Mouse (Mus musculus) liver, adult 2 months (tissue): ENCODE measurements around the gene Denr. TPM values are rescaled to one million over a fixed set of nuclear protein-coding genes. Genes with fewer than 3 reads are reported as not detected.

Source experiments
- DNase-seq: peaks from one replicate; pipeline ENCODE4 v3.0.0-alpha.2; 2011; ENCODE audit warnings: low read depth, low spot score; ENCODE audit errors: extremely low read depth
- H3K27ac ChIP-seq: fragments of 200-500 bp; replicated peaks from 2 replicates; pipeline ENCODE4 v1.5.1; 2012; ENCODE audit warnings: low read depth, mild to moderate bottlenecking, control low read depth, inconsistent platforms, low read length; ENCODE audit not compliant: insufficient read depth
- H3K27me3 ChIP-seq: fragments of 200-500 bp; 2 replicates; pipeline ENCODE4 v1.6.1; 2012; ENCODE audit warnings: mild to moderate bottlenecking, moderate library complexity, low read length, inconsistent platforms; ENCODE audit not compliant: control insufficient read depth, insufficient read depth
- H3K36me3 ChIP-seq: fragments of 200-500 bp; 2 replicates; pipeline ENCODE4 v1.6.1; 2012; ENCODE audit warnings: low read length, inconsistent platforms; ENCODE audit not compliant: control insufficient read depth, insufficient read depth
- H3K4me1 ChIP-seq: fragments of 200-500 bp; 2 replicates; pipeline ENCODE4 v1.6.1; 2011; ENCODE audit warnings: low read length; ENCODE audit not compliant: control insufficient read depth, insufficient read depth
- H3K4me3 ChIP-seq: fragments of 200-500 bp; 2 replicates; pipeline ENCODE4 v1.5.1; 2011; ENCODE audit warnings: low read depth, mild to moderate bottlenecking, control low read depth, low read length, moderate library complexity; ENCODE audit not compliant: insufficient read depth
- H3K79me2 ChIP-seq: fragments of 200-500 bp; 2 replicates; pipeline ENCODE4 v1.6.1; 2012; ENCODE audit warnings: inconsistent platforms, mild to moderate bottlenecking, low read length, moderate library complexity; ENCODE audit not compliant: control insufficient read depth, insufficient read depth
- H3K9ac ChIP-seq: fragments of 200-500 bp; 2 replicates; pipeline ENCODE4 v1.6.1; 2012; ENCODE audit warnings: low read depth, mild to moderate bottlenecking, control low read depth, inconsistent platforms, low read length
- CTCF ChIP-seq: fragments of 200-500 bp; IDR thresholded peaks from 2 replicates; pipeline ENCODE4 v1.5.1; 2011; ENCODE audit warnings: low read depth, low read length, control low read depth
- POLR2A ChIP-seq: fragments of 200-500 bp; IDR thresholded peaks from 2 replicates; pipeline ENCODE4 v1.6.1; 2011; ENCODE audit warnings: low read length, control low read depth; ENCODE audit not compliant: insufficient read depth; ENCODE audit errors: extremely low read depth
- WGBS: fragments of 180-500 bp; shearing (Covaris S2); methylation state at CpG from one replicate; pipeline ENCODE4 v1.1.7; 2018; 5-methylcytosine and 5-hydroxymethylcytosine counted together
- polyA plus RNA-seq: library from polyadenylated mRNA; depleted of rRNA; stranded (reverse); fragments of >200 nt; gene quantifications from 2 replicates; pipeline ENCODE4 v1.2.3, GENCODE M21; 2012
- total RNA-seq: library from RNA; depleted of rRNA; stranded (reverse); fragments of >200 nt; gene quantifications from 2 replicates; pipeline ENCODE4 v1.2.3, GENCODE M21; 2014

Denr gene
- total and polyA plus RNA-seq, 2 experiments, result 12.5 to 27.5 TPM

- no peaks in the 10 kb centered on the region for H3K79me2 ChIP-seq
- H3K9ac ChIP-seq, result no peak overlapping the region
- 88% methylated on average over 11 of the region's 11 CpGs for WGBS
- TF ChIP-seq POLR2A (no peak), CTCF (no peak)
- H3K36me3 ChIP-seq, result no peaks in the 10 kb centered on the region
- no peaks in the 10 kb centered on the region for H3K27me3 ChIP-seq
- H3K4me3 ChIP-seq, result no peak overlapping the region
- no peaks in the 10 kb centered on the region for H3K4me1 ChIP-seq
- DNase-seq, result no peak
- no peak overlapping the region for H3K27ac ChIP-seq
Observed at GRCm38 (mm10) chr5:123896395-123896794, 10.6 kb upstream of the Denr start.

- 73% methylated on average over 13 of the region's 13 CpGs for WGBS
- TF ChIP-seq POLR2A (no peak), CTCF (no peak)
- Histone ChIP-seq H3K36me3 (no peaks in the 10 kb centered on the region), H3K9ac (no peak overlapping the region), H3K27ac (no peak overlapping the region), H3K27me3 (no peaks in the 10 kb centered on the region), H3K4me3 (no peak overlapping the region), H3K79me2 (no peaks in the 10 kb centered on the region), H3K4me1 (no peaks in the 10 kb centered on the region)
- peak; percentile 22 for DNase-seq
Observed at GRCm38 (mm10) chr5:123897352-123897751, 9.6 kb upstream of the Denr start.

- Histone ChIP-seq H3K9ac (no peak overlapping the region), H3K4me1 (peaks cover 7% of the 10 kb centered on the region), H3K36me3 (no peaks in the 10 kb centered on the region), H3K27ac (no peak overlapping the region), H3K27me3 (no peaks in the 10 kb centered on the region), H3K4me3 (no peak overlapping the region), H3K79me2 (peaks cover 17% of the 10 kb centered on the region; the same call in 1 of the 2 replicates)
- no peak for TF ChIP-seq CTCF
- TF ChIP-seq POLR2A, result no peak
- 80% methylated on average over 11 of the region's 11 CpGs for WGBS
- no peak for DNase-seq
Observed at GRCm38 (mm10) chr5:123904059-123904672, 2.8 kb upstream of the Denr start.

GRCm38 (mm10) chr5:123906146-123906975, 614 bp upstream of the Denr start:
- no peak overlapping the region for H3K9ac ChIP-seq
- H3K27me3 ChIP-seq, result no peaks in the 10 kb centered on the region
- peaks cover 22% of the 10 kb centered on the region; the same call in 1 of the 2 replicates for H3K79me2 ChIP-seq
- H3K4me3 ChIP-seq, result no peak overlapping the region
- H3K27ac ChIP-seq, result no peak overlapping the region
- TF ChIP-seq CTCF, result no peak
- TF ChIP-seq POLR2A, result no peak
- peaks cover 6% of the 10 kb centered on the region; the same call in 1 of the 2 replicates for H3K36me3 ChIP-seq
- DNase-seq, result peak; percentile 16
- WGBS, result 73% methylated on average over 17 of the region's 17 CpGs
- H3K4me1 ChIP-seq, result peaks cover 7% of the 10 kb centered on the region

- Histone ChIP-seq H3K4me3 (peak overlapping the region; percentile 96), H3K4me1 (peaks cover 7% of the 10 kb centered on the region), H3K27ac (peak overlapping the region; percentile 56), H3K36me3 (peaks cover 6% of the 10 kb centered on the region; the same call in 1 of the 2 replicates), H3K27me3 (no peaks in the 10 kb centered on the region), H3K9ac (peak overlapping the region; percentile 93), H3K79me2 (peaks cover 26% of the 10 kb centered on the region; the same call in 1 of the 2 replicates)
- TF ChIP-seq POLR2A (no peak), CTCF (no peak)
- no peak for DNase-seq
- 1% methylated on average over 10 of the region's 10 CpGs for WGBS
Observed at GRCm38 (mm10) chr5:123907631-123907977, 629 bp downstream of the Denr start.
